Mouse (Mus musculus) myocyte (in vitro differentiated cells): Measurements from ENCODE around the gene Dab1.

Experiments
- CEBPB ChIP-seq: IDR thresholded peaks from 2 replicates; pipeline ENCODE4 v1.6.1; 2011; ENCODE audit warnings: mild to moderate bottlenecking, moderate library complexity; ENCODE audit not compliant: poor library complexity, insufficient read depth, severe bottlenecking
- POLR2A ChIP-seq: IDR thresholded peaks from one replicate; pipeline ENCODE4 v1.6.1; 2011; ENCODE audit warnings: low read depth, mild to moderate bottlenecking, control low read depth, moderate library complexity; ENCODE audit not compliant: insufficient read length
- POLR2AphosphoS2 ChIP-seq: IDR thresholded peaks from one replicate; pipeline ENCODE4 v1.6.1; 2011; ENCODE audit warnings: low read depth, control low read depth; ENCODE audit not compliant: insufficient read length

- TF ChIP-seq POLR2AphosphoS2 = no peak
- no peak for TF ChIP-seq POLR2A
- TF ChIP-seq CEBPB = no peak
These were observed 1061.3 kb downstream of the Dab1 start for GRCm38 (mm10) chr4:104680475-104680874.
